Mouse (Mus musculus) lung, embryonic 14.5 days (tissue): Measurements from ENCODE around the gene Sh3glb1. TPM values are rescaled to one million over a fixed set of nuclear protein-coding genes. Genes with fewer than 3 reads are reported as not detected.

Experiments
- ATAC-seq: fragments of 200-750 bp; cut with Nextera tagmentation; 2 replicates; pipeline ENCODE4 v1.8.0; 2017; ENCODE audit warnings: mild to moderate bottlenecking, moderate TSS enrichment, moderate library complexity; ENCODE audit not compliant: insufficient read depth
- DNase-seq: peaks from one replicate; pipeline ENCODE4 v3.0.0-alpha.2; 2015
- H3K27ac ChIP-seq: fragments of 300-500 bp; sonication (generic); 2 replicates; pipeline ENCODE4 v1.5.1; 2014; ENCODE audit warnings: low read depth, mild to moderate bottlenecking, moderate library complexity
- H3K27me3 ChIP-seq: fragments of 300-500 bp; sonication (generic); 2 replicates; pipeline ENCODE4 v1.6.1; 2014; ENCODE audit warnings: low read length, control low read depth; ENCODE audit not compliant: insufficient read depth
- H3K36me3 ChIP-seq: fragments of 300-500 bp; sonication (generic); 2 replicates; pipeline ENCODE4 v1.6.1; 2014; ENCODE audit warnings: control low read depth; ENCODE audit not compliant: insufficient read depth
- H3K4me1 ChIP-seq: fragments of 300-500 bp; sonication (generic); 2 replicates; pipeline ENCODE4 v1.6.1; 2014; ENCODE audit warnings: antibody characterized with exemption, control low read depth; ENCODE audit not compliant: insufficient read depth
- H3K4me2 ChIP-seq: fragments of 300-500 bp; sonication (generic); 2 replicates; pipeline ENCODE4 v1.6.1; 2014; ENCODE audit warnings: mild to moderate bottlenecking
- H3K4me3 ChIP-seq: fragments of 300-500 bp; sonication (generic); 2 replicates; pipeline ENCODE4 v1.5.1; 2014; ENCODE audit warnings: low read depth, low read length
- H3K9ac ChIP-seq: fragments of 300-500 bp; sonication (generic); 2 replicates; pipeline ENCODE4 v1.6.1; 2014
- H3K9me3 ChIP-seq: fragments of 300-500 bp; sonication (generic); 2 replicates; pipeline ENCODE4 v1.6.1; 2016; ENCODE audit warnings: low read depth, low read length, control low read depth
- CTCF ChIP-seq: IDR thresholded peaks from 2 replicates; pipeline ENCODE4 v1.5.1; 2016; ENCODE audit warnings: antibody characterized with exemption, low read depth
- WGBS: fragments of 180-500 bp; shearing (Covaris S2); extraction: QIAGEN DNeasy Blood & Tissue Kit; methylation state at CpG from one replicate; pipeline ENCODE4 v1.1.7; 2014; 5-methylcytosine and 5-hydroxymethylcytosine counted together
- polyA plus RNA-seq: library from polyadenylated mRNA; unstranded; fragments of >200 nt; fragmentation: Nextera tagmentation; extraction: Ambion mirVana; gene quantifications from 2 replicates; pipeline ENCODE4 v1.2.1, GENCODE M21; 2014

The Sh3glb1 gene
- polyA plus RNA-seq, 1 experiment from 2014 or later = 104 TPM

DNA sequence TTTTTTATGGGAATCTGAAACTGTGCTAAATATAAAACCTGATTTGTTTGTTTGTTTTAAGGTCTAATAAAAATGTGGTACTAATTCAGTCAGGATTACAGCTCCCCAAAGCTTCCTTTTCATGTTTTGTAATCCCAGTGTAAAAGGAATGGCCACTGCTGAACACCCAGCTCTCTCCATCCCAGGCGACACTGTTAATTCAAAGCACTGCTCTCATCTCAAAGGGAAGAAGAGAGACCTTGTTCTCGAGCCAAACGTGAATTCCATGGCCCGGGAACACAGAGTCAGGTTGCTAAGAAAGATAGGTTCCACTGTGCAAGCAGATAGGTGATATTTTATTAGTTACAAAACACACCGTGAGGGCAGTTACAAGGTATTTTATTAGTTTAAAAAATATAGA is 75.9 kb downstream of the Sh3glb1 start:
- DNase-seq (no peak), ATAC-seq (no peak)
- H3K9me3 ChIP-seq = no peaks in the 10 kb centered on the region
- no peak overlapping the region for H3K4me2 ChIP-seq
- H3K9ac ChIP-seq = no peak overlapping the region
- H3K4me3 ChIP-seq = no peak overlapping the region
- H3K27me3 ChIP-seq = no peaks in the 10 kb centered on the region
- TF ChIP-seq CTCF = no peak
- no peak overlapping the region for H3K27ac ChIP-seq
- H3K36me3 ChIP-seq = no peaks in the 10 kb centered on the region
- peaks cover 5% of the 10 kb centered on the region; the same call in 1 of the 2 replicates for H3K4me1 ChIP-seq
- 52% methylated on average over 5 of the region's 5 CpGs for WGBS

GRCm38 (mm10) chr3:144643301-144643871 is 76.7 kb downstream of the Sh3glb1 start:
- ATAC-seq (peak; percentile 96), DNase-seq (peak; percentile 86)
- 0% methylated on average over 2 of the region's 2 CpGs for WGBS
- Histone ChIP-seq H3K27me3 (no peaks in the 10 kb centered on the region), H3K4me2 (no peak overlapping the region), H3K9ac (no peak overlapping the region), H3K4me1 (peaks cover 5% of the 10 kb centered on the region; the same call in 1 of the 2 replicates), H3K27ac (peak overlapping the region; percentile 33; the same call in 1 of the 2 replicates), H3K36me3 (no peaks in the 10 kb centered on the region), H3K9me3 (no peaks in the 10 kb centered on the region), H3K4me3 (no peak overlapping the region)
- 0 out of 2 replicates have a peak, but pooled peaks have one; percentile 1 for TF ChIP-seq CTCF

- no peaks in the 10 kb centered on the region for H3K27me3 ChIP-seq
- no peaks in the 10 kb centered on the region for H3K9me3 ChIP-seq
- H3K36me3 ChIP-seq = no peaks in the 10 kb centered on the region
- H3K4me2 ChIP-seq = no peak overlapping the region
- no peak overlapping the region for H3K9ac ChIP-seq
- H3K4me3 ChIP-seq = no peak overlapping the region
- WGBS = 84% methylated on average over 4 of the region's 4 CpGs
- ATAC-seq (no peak), DNase-seq (no peak)
- peaks cover 5% of the 10 kb centered on the region; the same call in 1 of the 2 replicates for H3K4me1 ChIP-seq
- no peak overlapping the region for H3K27ac ChIP-seq
- TF ChIP-seq CTCF = no peak
Observed at GRCm38 (mm10) chr3:144642141-144642540, 78.0 kb downstream of the Sh3glb1 start.

GRCm38 (mm10) chr3:144640033-144640432 is 80.1 kb downstream of the Sh3glb1 start:
- H3K36me3 ChIP-seq = no peaks in the 10 kb centered on the region
- ATAC-seq = no peak
- H3K4me2 ChIP-seq = no peak overlapping the region
- TF ChIP-seq CTCF = no peak
- H3K27ac ChIP-seq = no peak overlapping the region
- no peaks in the 10 kb centered on the region for H3K9me3 ChIP-seq
- no peaks in the 10 kb centered on the region for H3K27me3 ChIP-seq
- no peak for DNase-seq
- peaks cover 5% of the 10 kb centered on the region; the same call in 1 of the 2 replicates for H3K4me1 ChIP-seq
- H3K4me3 ChIP-seq = no peak overlapping the region
- H3K9ac ChIP-seq = no peak overlapping the region

- ATAC-seq = no peak
- no peak overlapping the region for H3K9ac ChIP-seq
- H3K9me3 ChIP-seq = no peaks in the 10 kb centered on the region
- peaks cover 5% of the 10 kb centered on the region; the same call in 1 of the 2 replicates for H3K4me1 ChIP-seq
- H3K36me3 ChIP-seq = no peaks in the 10 kb centered on the region
- H3K27ac ChIP-seq = no peak overlapping the region
- H3K4me3 ChIP-seq = no peak overlapping the region
- TF ChIP-seq CTCF = no peak
- no peaks in the 10 kb centered on the region for H3K27me3 ChIP-seq
- no peak overlapping the region for H3K4me2 ChIP-seq
- WGBS = 57% methylated on average over 3 of the region's 3 CpGs
- no peak for DNase-seq
Observed at GRCm38 (mm10) chr3:144639387-144639786, 80.7 kb downstream of the Sh3glb1 start.

DNA sequence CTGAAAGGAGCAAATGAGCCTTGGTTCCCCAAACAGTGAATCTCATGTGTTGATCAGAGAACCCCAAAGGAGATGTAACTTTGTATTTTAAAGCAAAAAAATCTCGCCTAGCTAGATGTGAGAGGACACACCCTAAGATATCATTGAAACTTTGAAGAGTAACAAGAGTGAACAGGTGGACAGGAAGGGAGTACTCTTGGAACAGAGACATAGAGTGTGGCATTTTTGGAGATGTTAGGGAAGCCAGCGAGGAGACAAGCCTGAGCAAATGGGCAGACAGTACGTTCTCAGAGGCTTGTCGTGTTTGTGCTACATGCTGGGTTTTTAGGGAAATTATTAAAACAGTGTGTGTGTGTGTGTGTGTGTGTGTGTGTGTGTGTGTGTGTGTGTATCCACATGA is 82.0 kb downstream of the Sh3glb1 start:
- Histone ChIP-seq H3K27ac (no peak overlapping the region), H3K4me3 (no peak overlapping the region), H3K27me3 (no peaks in the 10 kb centered on the region), H3K4me2 (no peak overlapping the region), H3K9me3 (no peaks in the 10 kb centered on the region), H3K9ac (no peak overlapping the region), H3K36me3 (no peaks in the 10 kb centered on the region), H3K4me1 (no peaks in the 10 kb centered on the region)
- ATAC-seq (no peak), DNase-seq (no peak)
- WGBS = 83% methylated on average over 4 of the region's 4 CpGs
- no peak for TF ChIP-seq CTCF

DNA sequence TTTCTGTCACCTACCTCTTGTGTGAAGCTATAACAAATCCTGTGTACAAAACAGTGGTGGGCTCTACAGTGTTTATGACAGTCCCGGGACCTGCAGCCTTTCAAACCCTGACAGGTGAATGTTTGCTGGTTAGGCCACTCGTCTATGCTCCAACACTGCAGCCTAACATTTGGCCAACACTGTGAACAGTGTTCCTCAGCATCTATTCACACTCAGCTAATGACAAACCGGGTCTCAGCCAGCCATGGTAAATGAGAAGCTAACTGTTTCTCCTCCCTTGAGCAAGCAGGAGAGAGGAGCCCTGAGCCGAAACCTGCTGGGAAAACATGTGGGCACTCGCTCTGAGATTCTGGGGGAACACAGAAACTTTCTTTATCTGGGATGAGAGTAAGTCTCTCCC is 84.9 kb downstream of the Sh3glb1 start:
- H3K4me3 ChIP-seq = no peak overlapping the region
- H3K27ac ChIP-seq = no peak overlapping the region
- no peaks in the 10 kb centered on the region for H3K36me3 ChIP-seq
- H3K9ac ChIP-seq = no peak overlapping the region
- ATAC-seq = no peak
- 80% methylated on average over 5 of the region's 5 CpGs for WGBS
- no peaks in the 10 kb centered on the region for H3K4me1 ChIP-seq
- no peak for TF ChIP-seq CTCF
- no peaks in the 10 kb centered on the region for H3K9me3 ChIP-seq
- no peak overlapping the region for H3K4me2 ChIP-seq
- no peaks in the 10 kb centered on the region for H3K27me3 ChIP-seq
- DNase-seq = no peak

Other genes with a start within 250 kb of the Sh3glb1 start
- gene Hs2st1, start 150.2 kb downstream of the Sh3glb1 start, polyA plus RNA-seq = 11.9 and 13.3 TPM in 2 replicates
- 497 and 531 TPM in 2 replicates for gene Selenof, start 150.0 kb downstream of the Sh3glb1 start, polyA plus RNA-seq
- 2.8 and 4.0 TPM in 2 replicates for gene Clca3a1, start 40.6 kb upstream of the Sh3glb1 start, polyA plus RNA-seq
- gene Clca3a2, start 99.2 kb upstream of the Sh3glb1 start, polyA plus RNA-seq = 0.23 TPM in 1 of 2 replicates, not detected in the other
- gene Clca3b, start 129.0 kb upstream of the Sh3glb1 start, polyA plus RNA-seq = not detected in 2 replicates
- gene Clca4b, start 212.2 kb upstream of the Sh3glb1 start, polyA plus RNA-seq = not detected in 2 replicates